Mouse (Mus musculus) urinary bladder, postnatal 14 days (tissue): ENCODE data around the gene Prss36.
A peak's percentile ranks its signal among the peaks of the same experiment; 100 is the strongest.
"Not testable (repeated sequence)": the region's sequence is repeated elsewhere in the genome, so short reads cannot be mapped to it uniquely, and the experiment has no call there.

ENCODE experiments used
- DNase-seq: peaks from one replicate; pipeline ENCODE4 v3.0.0; 2021; ENCODE audit warnings: low spot score

Gene Prss36

DNA sequence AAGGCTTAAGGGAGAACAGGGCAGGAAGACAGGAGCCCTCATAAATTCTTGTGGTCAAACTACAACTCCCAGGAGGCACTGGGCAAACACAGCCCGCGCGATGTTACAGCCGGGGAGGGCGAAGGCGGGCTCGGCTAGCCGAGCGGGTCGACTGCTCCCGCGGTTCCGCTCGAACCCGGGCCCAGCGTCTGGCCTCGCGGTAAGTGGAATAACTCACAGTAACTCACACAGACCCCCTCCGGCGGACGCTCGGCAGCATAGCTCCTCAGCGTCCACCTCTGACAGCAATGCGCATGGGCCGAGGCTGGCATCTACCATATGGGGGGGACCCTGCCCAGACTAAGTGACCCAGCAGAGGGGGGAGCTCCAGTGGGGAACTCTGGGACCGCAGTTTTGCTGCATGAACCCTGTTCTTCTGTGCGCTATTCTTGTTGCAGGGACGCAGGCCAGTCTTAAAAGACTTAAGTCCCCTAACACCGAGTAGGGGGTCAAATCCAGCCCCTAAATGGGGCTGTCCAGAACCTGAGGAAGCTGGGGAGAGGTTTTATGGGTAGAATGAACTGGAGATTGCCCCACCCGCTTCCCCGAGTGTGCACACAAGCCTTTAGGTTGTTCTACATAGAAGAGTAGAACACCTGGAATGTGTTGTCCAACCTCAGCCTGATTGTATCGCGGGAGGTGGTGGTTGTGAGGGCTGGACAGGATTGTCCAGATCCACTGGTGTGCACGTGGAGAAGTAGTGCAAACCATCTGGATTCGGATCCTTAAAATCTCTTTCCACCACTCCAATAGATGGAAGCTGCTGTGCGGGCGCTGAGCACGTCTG lies 42.3 kb downstream of the Prss36 start, which contains the start of gene Bckdk:
Gene Bckdk, plus strand, starts transcription at position 112 of the 826 bp plus-strand sequence.
- peak; percentile 79 for DNase-seq

DNA sequence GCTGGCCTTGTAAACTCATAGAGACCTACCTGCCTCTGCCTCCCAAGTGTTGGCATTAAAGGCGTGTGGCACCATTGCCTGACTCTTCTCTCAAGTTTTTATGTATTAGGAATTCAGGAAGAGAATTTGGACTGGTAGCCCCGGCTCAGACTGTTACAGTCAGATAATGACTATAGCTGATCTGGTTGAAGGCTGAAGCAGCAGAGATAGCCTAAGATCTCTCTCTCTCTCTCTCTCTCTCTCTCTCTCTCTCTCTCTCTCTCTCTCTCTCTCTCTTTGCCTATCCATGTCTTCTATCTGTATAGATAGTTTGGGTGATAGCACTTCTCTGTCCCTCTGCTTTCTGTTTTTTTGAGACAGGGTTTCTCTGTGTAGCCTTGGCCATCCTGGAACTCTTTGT lies 44.8 kb downstream of the Prss36 start:
- no peak for DNase-seq

DNA sequence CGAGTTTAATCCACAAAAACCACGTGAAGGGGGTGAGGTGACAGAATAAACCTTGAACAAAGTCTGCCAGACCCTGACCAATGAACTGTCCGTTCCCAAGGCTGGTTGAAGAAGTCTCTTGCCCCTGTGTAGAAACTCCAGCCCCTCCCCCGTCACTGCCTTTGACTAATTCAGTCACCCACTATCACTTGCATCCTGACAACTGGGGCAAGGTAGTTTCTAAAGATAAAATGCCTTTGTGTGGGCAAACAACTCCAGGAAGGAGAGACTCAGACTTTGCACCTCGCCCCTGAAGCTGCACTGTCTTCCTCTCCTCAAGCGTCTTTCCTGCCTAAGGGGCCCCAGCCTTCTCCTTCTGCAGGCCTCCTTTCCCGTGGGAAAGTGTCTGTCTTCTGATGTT lies 46.5 kb downstream of the Prss36 start:
- no peak for DNase-seq

DNA sequence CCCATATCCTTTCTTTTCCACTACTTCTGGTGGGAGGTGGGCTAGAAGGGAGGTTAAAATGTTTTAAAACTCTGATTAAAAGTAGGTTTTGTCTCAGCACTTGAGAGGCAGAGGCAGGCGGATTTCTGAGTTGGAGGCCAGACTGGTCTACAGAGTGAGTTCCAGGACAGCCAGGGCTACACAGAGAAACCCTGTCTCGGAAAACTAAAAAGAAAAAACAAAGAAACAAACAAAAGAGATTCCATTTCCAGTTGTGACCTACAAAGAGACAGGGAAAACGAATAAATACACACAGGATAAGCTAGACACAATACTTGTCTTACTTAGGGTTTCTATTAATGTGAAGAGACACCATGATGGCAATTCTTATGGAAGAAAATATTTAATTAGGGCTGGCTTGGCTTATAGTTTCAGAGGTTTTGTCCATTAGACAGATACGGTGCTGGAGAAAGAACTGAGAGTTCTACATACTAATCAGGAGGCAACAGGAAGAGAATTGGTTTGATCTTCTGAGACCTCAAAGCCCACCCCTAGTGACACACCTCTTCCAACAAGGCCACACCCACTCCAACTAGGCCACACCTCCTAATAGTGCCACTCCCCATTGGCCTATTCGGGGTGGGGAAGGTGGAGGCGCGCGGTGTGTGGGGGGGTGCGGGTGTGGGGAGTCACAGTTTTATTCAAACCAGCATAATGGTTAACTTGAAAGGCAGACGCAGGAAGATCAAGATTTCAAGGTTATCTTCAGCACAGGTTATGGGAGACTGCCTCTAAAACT lies 48.2 kb downstream of the Prss36 start:
- DNase-seq, result no peak

DNA sequence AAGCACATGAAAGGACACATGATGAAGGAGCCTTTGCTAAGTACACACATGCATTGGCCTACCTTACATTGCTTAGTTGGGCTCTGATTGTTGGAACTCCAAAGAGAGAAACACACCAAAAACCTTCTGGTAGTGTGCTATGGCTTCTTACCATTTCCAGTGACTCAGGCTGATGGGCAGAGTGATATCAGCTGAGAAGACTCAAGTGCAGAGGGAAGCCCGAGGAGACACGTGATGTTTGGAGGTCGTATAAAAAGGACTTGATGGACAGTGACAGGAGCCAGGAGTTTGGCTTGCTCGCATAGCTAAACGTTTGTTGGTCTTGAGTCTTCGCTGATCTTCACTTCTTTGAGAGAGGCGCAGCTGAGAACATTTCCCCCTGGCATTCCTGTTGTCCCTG lies 49.0 kb downstream of the Prss36 start:
- DNase-seq, result no peak

DNA sequence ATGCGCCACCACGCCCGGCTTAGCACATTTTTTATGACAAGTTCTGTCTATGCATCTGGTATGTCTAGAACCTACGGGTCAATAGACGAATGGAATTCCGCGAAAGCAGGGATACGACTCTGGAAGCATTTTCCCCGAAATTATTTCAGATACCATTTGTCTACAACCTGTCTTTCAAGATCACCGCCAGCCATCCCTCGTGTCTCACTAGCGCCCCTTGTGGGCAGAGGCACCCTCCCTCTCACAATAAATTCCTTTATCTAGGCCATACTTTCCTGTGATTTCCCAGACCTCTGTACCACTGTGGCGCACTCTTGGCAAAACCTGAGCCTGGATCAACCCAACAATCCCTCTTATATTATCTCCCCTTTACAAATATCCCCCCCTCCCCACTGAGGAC lies 50.1 kb downstream of the Prss36 start:
- peak; percentile 63 for DNase-seq

DNA sequence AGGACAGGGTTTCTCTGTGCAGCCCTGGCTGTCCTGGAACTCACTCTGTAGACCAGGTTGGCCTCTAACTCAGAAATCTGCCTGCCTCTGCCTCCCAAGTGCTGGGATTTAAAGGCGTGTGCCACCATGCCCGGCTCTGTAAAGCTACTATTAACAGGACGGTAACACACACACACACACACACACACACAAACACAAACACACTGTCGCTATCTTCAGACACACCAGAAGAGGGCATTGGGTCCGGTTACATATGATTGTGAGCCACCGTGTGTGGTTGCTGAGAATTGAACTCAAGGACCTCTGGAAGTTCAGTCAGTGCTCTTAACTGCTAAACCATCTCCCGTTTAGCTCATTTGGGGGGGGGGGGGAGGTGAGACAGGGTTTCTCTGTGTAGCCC lies 50.6 kb downstream of the Prss36 start:
- DNase-seq, result not testable (repeated sequence)

DNA sequence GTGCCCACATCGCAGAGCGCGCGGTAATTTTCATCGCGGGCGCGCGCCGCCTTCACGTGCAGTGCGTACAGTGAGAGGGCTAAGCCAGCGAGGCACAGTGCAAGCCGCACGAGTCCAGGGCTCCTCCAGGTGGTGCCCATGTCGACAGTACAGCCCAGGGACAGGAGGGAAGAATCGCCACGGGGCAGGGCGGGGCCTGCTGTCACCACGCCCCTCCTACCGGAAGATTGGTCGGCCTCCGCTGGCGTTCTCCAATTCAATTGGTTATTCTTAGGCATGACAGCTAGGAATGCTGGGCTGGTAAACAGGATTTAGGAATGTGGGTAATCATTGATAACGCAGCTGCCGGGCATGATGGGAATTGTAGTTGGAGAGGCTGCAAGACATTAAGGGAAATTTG lies 51.1 kb downstream of the Prss36 start, which contains the start of the genes Gm21974 and Vkorc1:
Gene Gm21974, minus strand, starts transcription at position 13 of the 400 bp plus-strand sequence.
Gene Vkorc1, minus strand, starts transcription at position 176 of the 400 bp plus-strand sequence.
- DNase-seq, result peak; percentile 96

DNA sequence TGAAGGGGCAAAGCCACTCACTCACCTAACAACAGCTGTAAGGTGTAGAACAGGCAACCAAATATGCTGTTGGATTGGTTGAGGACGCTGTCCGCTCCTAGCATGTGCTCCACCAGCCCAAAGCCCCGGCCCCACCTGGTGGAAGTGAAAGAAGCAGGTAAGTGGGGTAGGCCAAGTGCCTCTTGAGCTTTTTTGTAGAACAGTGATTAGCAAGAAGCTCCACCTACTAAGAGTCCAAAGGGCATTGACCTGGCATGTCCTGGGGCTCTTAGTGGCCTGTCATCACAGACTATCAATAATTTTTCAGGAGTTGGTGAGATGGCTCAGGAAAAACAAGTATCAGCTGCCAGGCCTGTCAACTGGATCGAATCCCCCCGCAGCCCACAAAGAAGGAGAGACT lies 52.0 kb downstream of the Prss36 start:
- DNase-seq, result no peak

DNA sequence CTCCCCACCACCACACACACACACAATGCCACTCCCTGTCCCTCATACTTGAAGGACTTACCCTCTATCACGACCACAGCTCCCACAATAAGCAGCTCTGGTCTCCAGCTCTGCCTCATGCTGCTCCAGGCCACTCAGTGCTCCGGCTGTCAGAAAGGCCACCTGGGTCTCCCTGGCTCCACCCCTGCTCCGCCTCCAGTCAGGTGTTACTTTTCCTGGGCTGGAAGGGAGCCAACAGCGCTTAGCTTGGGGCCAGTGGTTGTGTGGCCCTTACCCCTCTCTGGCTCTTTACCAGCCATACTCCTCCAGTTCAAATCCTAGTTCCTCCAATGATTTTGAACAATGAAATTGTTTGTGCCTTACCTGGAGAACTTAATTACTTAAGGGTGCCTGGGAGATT lies 55.7 kb downstream of the Prss36 start, which contains the start of gene Prss53:
Gene Prss53, minus strand, starts transcription at position 173 of the 400 bp plus-strand sequence.
- no peak for DNase-seq

DNA sequence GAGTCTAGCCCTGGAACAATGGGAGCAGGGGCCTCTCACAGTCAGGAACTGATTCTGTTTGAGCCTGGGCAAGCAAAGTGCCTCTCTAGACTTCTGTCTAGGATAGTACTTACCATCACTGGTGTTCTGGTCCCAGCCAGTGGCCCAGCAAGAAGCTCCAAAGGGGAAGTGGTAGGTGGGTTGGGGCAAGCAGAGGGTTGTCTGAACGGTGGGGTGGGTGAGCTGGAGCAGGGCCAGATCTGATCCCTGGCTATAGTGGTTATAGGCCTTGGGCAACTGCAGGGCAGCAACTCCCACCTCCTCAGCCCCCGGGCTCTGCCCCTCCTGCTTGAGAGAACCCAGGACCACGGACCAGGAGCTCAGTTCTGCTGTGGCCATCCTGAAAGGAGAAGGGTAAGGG lies 57.7 kb downstream of the Prss36 start:
- no peak for DNase-seq

DNA sequence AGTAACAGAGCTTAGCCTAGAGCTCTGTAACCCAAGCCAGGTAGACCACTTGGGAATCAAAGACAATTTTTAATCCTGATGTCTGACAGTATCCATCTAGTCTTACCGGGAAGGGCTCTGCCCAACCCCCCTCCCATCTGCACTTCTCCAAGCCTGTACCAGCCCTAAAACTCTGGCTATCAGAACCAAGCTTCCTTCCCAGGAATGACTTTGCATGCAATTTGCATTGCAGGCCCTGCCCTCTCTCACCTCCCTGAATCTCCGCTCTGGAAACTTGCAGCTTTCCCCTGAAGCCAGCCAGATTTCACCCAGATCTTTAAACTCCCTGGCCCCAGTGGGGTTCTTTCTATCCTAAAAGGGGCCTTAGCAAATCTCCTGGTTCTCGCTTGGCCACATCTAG lies 58.7 kb downstream of the Prss36 start:
- DNase-seq, result no peak

DNA sequence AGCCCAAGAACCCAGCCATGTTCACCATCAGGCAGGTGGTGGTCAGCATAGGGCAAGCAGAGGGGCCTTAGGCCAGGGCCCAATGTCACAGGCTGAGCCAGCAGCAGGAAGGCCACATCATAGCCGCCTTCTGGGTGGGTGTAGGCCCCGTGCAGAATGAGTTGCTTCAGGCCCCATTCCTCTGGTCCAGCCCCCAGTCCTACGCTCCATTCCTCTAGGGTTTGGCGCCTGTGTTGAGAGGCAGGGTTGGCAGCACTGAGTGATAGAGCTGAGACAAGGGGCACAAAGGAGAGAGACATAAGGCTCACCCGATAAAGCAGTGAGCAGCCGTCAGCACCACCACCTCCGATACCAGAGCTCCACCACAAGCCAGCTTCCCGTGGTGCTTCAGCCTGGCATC lies 59.3 kb downstream of the Prss36 start:
- DNase-seq, result no peak

DNA sequence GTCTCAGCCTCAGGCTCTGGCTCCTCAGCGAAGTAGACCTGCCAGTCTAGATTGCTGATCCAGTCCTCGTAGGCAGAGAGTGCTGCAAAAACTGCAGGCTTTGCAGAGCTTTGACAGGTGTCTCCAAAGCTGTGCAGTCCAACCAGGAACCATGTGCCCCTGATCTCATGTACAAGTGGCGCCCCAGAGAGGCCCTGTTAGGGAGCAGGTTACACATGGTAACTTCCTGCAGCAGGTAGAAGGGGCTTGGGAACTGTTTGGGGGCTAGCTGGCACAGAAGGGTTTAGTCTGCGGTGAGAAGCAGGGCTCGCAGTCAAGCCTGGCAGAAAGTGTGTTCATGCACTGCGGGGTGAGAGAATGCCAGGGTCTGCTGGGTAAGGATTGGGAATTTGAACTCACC lies 60.0 kb downstream of the Prss36 start:
- no peak for DNase-seq

DNA sequence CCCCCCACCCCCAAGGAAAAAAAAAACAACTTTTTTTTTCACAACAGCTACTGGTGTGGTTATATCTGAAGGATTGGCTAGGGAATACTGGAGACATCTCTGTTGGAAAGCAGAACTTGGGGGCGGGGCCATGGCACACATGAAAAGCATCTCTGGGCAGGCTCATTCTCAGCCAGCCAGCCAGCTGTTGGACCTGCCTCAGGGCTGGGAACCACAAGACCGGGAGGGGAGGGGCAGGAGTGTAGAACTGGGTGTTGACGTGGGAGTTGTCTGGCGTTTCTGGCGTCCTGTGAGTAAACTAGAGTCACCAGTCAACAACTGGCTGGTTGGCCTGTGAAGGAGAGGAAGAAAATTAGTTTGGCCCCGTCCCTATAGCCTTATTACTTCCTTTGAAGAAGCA lies 60.6 kb downstream of the Prss36 start:
- peak; percentile 77 for DNase-seq
